Mouse (Mus musculus) fibroblast of lung, adult 2 months (primary cell): Measurements from ENCODE around the gene Slc10a1.

Experiments used
- DNase-seq: peaks from one replicate; pipeline ENCODE4 v3.0.0-alpha.2; 2011; ENCODE audit warnings: low read depth

Gene Slc10a1

DNA sequence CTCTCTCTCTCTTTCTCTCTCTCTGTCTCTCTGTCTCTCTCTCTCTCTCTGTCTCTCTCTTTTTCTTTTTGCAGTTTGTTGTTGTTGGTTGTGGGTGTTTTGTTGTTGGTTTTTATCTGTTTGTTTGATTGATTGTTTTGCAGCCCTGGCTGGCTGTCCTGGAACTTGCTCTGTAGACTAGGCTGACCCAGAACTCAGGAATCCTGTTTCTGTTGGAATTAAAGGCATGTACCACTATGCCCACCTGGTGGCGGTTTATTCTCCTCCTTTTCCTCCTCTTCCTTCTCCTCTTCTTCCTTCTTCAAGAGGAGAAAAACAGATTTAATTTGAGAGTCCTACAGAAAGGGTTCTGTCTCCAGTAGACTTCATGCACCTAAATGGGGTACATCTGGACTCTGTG lies 41.0 kb downstream of the Slc10a1 start:
- DNase-seq, result no peak

DNA sequence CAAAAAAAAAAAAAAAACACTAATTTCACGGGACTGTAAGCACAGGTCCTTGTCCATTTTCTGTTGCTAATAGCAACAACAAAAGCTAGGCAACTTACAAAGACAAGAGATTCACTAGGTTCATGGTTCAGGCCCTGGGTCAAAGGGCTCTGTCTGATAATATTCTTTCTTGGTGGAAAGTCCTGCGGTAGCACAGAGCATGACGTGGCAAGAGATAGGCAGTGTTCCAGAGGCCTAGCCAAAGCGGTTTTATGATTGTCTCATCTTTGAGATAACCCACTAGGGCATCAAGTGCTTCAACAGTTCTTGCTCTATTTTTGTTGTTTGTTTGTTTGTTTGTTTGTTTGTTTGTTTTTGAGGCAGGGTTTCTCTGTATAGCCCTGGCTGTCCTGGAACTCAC lies 42.0 kb downstream of the Slc10a1 start:
- DNase-seq, result no peak

DNA sequence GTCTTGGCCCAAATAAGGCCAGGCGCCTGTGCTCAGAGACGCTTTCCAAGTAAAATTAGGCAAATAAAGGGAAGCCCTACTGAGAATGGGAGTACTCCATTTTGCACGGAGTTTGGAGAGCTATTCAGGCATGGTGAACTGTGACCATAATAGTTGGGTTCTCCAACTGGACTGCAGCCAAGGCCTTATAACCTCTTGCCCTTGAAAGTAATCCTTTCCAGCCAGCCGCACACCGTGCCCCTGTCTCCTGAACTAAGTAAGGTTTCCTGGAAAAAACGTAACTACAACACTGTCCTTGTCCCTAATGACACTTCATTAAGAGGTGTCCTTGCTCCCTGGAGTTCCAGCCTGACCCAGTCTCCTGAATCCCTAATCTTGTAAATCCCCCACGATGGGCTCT lies 42.6 kb downstream of the Slc10a1 start:
- no peak for DNase-seq

DNA sequence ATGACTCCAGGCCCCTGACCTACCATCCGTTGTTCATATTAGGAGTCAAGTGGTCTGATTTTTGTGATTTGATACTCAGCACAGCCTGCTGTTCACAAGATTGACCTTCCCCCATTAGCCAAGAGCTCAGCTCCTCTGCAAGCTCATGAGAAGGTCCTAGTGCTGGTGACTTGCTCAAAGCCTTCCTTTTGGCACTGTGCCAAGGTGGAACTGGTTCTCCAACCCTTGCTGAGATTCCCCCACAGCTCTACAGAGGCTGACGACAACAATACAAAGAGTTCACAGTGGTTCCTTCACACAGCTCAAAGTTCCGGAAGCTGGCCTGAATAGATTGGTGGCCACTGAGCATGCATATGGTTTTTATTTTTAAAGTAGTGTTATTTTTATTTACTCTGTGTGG lies 44.3 kb downstream of the Slc10a1 start:
- no peak for DNase-seq

DNA sequence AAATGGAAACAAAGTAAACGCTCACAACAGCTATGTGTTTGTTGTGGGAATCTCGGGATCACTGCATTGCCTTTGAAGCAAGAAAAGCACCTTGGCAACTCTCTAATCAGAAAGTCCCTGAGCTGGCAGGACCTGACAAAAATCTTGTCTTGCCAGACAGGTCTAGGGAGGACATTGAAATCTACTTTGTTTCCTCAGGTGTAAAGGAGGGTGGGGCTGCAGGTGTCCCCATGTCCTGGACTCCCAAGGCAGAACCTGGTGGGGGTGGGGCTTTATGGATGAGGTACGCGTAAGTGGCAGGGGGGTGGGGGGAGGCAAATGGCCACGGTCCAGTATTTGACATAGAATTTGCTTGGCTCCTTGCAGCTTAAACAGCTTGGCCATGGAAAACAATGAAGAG lies 44.9 kb downstream of the Slc10a1 start:
- DNase-seq, result no peak

DNA sequence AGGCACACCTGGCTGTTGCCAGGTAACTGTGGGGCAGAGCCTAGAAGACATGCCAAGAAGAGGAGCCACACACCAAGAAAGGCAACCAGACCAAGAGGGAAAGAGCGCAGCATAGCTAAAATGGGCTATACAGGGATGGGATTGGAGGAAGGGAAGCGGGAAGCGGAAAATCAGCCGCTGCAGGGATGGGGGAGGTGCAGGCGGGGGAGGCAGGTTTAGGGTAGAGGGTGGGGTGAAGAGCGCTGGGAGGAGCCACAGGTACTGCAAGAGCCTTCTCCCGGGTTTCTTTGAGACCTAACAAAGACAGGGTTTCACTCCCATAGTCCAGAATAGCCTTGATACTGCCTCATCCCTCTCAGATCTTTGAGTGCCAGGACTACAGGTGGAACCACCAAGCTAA lies 45.6 kb downstream of the Slc10a1 start:
- DNase-seq, result no peak

DNA sequence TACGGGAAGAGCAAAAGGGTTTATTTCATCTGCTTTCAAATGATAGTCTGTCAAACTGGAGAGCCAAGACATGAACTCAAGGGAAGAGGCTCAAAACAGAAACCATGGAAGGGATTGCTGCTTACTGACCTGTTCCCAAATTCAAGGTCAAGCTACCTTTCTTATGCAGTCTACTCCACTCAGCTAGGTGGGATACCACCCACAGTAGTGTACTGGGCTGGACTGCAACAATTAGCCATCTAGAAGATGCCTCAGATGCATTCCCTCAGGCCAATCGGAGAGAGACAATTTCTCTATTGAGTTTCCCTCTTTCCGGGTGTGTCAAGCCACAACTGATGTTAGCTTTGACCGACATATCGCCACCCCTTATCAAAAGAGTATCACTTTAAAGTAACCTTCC lies 47.2 kb downstream of the Slc10a1 start:
- DNase-seq, result no peak

DNA sequence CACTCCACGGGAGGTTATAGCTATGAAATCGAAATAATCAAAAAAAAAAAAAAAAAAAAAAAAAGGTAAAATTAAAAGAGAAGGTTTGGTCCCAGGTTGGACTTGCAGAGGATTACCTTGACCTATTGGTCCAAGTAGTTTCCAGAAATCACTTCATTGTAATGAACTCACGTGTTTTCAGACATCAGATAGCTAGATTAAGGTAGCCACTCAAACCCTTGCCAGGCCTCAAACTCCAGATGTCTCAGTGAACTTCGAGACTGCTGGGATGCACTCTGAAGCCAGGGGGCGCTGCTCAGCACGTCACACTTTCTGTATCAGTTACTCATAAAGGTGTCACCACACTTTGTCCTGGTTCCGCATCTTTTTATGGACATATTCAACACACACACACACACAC lies 50.7 kb downstream of the Slc10a1 start:
- DNase-seq, result no peak

DNA sequence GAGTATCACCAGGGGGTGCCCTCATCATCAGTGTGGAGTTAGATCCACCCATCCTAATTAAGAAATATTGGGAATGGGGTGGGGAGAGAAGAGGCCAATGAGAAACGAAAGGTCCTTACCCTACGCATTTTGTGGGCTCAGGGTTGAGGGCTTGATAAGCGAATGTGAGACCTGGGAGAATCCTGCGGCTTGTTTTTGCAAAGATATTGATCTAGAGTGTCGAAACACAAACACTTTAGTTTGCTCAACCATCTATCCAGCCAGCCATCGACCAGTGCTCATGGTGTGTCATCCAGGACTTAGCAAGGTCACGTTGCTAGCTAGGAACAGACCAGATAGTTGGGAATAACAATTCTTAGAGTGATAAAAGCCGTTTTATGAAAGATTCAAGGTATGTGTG lies 58.9 kb downstream of the Slc10a1 start:
- DNase-seq, result no peak
